Mouse (Mus musculus): ENCODE measurements around the gene Map1a. TPM values are rescaled to one million over a fixed set of nuclear protein-coding genes. Genes with fewer than 3 reads are reported as not detected.
A peak's percentile ranks its signal among the peaks of the same experiment; 100 is the strongest.

The Map1a gene
- total RNA-seq, 2 experiments from 2014 or later: 472 to 505 TPM

- DNase-seq (ENCODE audit: low spot score in 2 of 2): no peak
These were observed 10.6 kb downstream of the Map1a start for GRCm38 (mm10) chr2:121300036-121300435.

GRCm38 (mm10) chr2:121308997-121309416, 19.6 kb downstream of the Map1a start:
- no peak for DNase-seq (ENCODE audit: low spot score in 2 of 2)

GRCm38 (mm10) chr2:121316278-121316677, 26.9 kb downstream of the Map1a start:
- no peak for DNase-seq (ENCODE audit: low spot score in 2 of 2)

GRCm38 (mm10) chr2:121323041-121323440, 33.6 kb downstream of the Map1a start:
- no peak for DNase-seq (ENCODE audit: low spot score in 2 of 2)

- DNase-seq (ENCODE audit: low spot score in 2 of 2): no peak
These were observed 34.5 kb downstream of the Map1a start for GRCm38 (mm10) chr2:121323693-121324470.

GRCm38 (mm10) chr2:121329492-121329891, 40.1 kb downstream of the Map1a start:
- DNase-seq (ENCODE audit: low spot score in 2 of 2): no peak

GRCm38 (mm10) chr2:121339057-121339456, 49.7 kb downstream of the Map1a start:
- no peak for DNase-seq (ENCODE audit: low spot score in 2 of 2)

- no peak for DNase-seq (ENCODE audit: low spot score in 2 of 2)
These were observed 63.8 kb downstream of the Map1a start for GRCm38 (mm10) chr2:121353156-121353555.

- DNase-seq (ENCODE audit: low spot score in 2 of 2): no peak
These were observed 65.0 kb downstream of the Map1a start for GRCm38 (mm10) chr2:121354378-121354777.

GRCm38 (mm10) chr2:121354820-121355592, 65.6 kb downstream of the Map1a start, which contains the start of gene Ppip5k1:
Gene Ppip5k1, minus strand, starts transcription at chr2:121355396.
- DNase-seq (ENCODE audit: low spot score in 2 of 2): peak; percentile 98

- DNase-seq (ENCODE audit: low spot score in 2 of 2): no peak
These were observed 68.1 kb downstream of the Map1a start, which contains the start of gene Ckmt1 for GRCm38 (mm10) chr2:121357494-121357893. Gene Ckmt1, plus strand, starts transcription at chr2:121357714.

GRCm38 (mm10) chr2:121357961-121358360, 68.6 kb downstream of the Map1a start:
- DNase-seq (ENCODE audit: low spot score in 2 of 2): no peak

GRCm38 (mm10) chr2:121358381-121358780, 69.0 kb downstream of the Map1a start:
- peak; percentile 79 to 80 for DNase-seq (ENCODE audit: low spot score in 2 of 2)

- no peak for DNase-seq (ENCODE audit: low spot score in 2 of 2)
These were observed 70.1 kb downstream of the Map1a start for GRCm38 (mm10) chr2:121359461-121359860.

Other genes starting within 250 kb of the Map1a start
- gene Tgm5, start 203.8 kb upstream of the Map1a start, total RNA-seq (2021): not detected
- under 1 TPM in 1 of 2 experiments, not detected in 1; 0.17 TPM for gene Tgm7, start 179.8 kb upstream of the Map1a start, total RNA-seq (2021)
- 10 to 100 TPM; 17.9 to 22.8 TPM for gene Adal, start 149.2 kb upstream of the Map1a start, total RNA-seq (2021)
- 10 to 100 TPM in 1 of 2 experiments, 1 to 10 TPM in 1; 8.0 to 10.4 TPM for gene Lcmt2, start 148.9 kb upstream of the Map1a start, total RNA-seq (2021)
- gene Tubgcp4, start 118.9 kb upstream of the Map1a start, total RNA-seq (2021): 10 to 100 TPM; 35.6 to 36.3 TPM
- gene Zscan29, start 118.5 kb upstream of the Map1a start, total RNA-seq (2021): 1 to 10 TPM; 7.0 to 7.1 TPM
- 100 to 1,000 TPM; 140 to 152 TPM for gene Trp53bp1, start 18.2 kb upstream of the Map1a start, total RNA-seq (2021)
- gene Ppip5k1, start 65.8 kb downstream of the Map1a start, total RNA-seq (2021): 10 to 100 TPM; 69.1 to 74.4 TPM
- gene Ckmt1, start 68.1 kb downstream of the Map1a start, total RNA-seq (2021): 100 to 1,000 TPM; 333 to 351 TPM
- under 1 TPM; 0.09 to 0.31 TPM for gene Strc, start 97.6 kb downstream of the Map1a start, total RNA-seq (2021)
- 100 to 1,000 TPM; 194 to 224 TPM for gene Pdia3, start 124.2 kb downstream of the Map1a start, total RNA-seq (2021)
- gene Catsper2, start 124.2 kb downstream of the Map1a start, total RNA-seq (2021): 1 to 10 TPM; 4.1 to 4.6 TPM
- not detected for gene Ell3, start 154.7 kb downstream of the Map1a start, total RNA-seq (2021)
- gene Serf2, start 159.6 kb downstream of the Map1a start, total RNA-seq (2021): 100 to 1,000 TPM; 157 to 166 TPM
- gene Hypk, start 163.7 kb downstream of the Map1a start, total RNA-seq (2021): 10 to 100 TPM; 20.1 to 27.8 TPM
- under 1 TPM; 0.97 to 0.98 TPM for gene Serinc4, start 167.2 kb downstream of the Map1a start, total RNA-seq (2021)
- gene Mfap1b, start 184.5 kb downstream of the Map1a start, total RNA-seq (2021): 10 to 100 TPM; 38.0 to 40.6 TPM
- 10 to 100 TPM; 31.3 to 32.2 TPM for gene Mfap1a, start 217.1 kb downstream of the Map1a start, total RNA-seq (2021)
- 1 to 10 TPM; 2.0 to 2.5 TPM for gene Wdr76, start 217.1 kb downstream of the Map1a start, total RNA-seq (2021)